Mouse (Mus musculus) ES-E14 (cell line): ENCODE data around the gene Unk.

ENCODE experiments used
- HCFC1 ChIP-seq: IDR thresholded peaks from 2 replicates; pipeline ENCODE4 v1.6.1; 2012; ENCODE audit warnings: low read length, inconsistent platforms, borderline replicate concordance; ENCODE audit not compliant: insufficient read depth
- MAFK ChIP-seq: IDR thresholded peaks from 2 replicates; pipeline ENCODE4 v1.6.1; 2014; ENCODE audit warnings: mild to moderate bottlenecking, low read depth, low read length, inconsistent platforms; ENCODE audit not compliant: insufficient read depth

- TF ChIP-seq MAFK (no peak), HCFC1 (no peak)
These were observed 78.5 kb downstream of the Unk start for GRCm38 (mm10) chr11:116108464-116109137.
